Mouse (Mus musculus): ENCODE measurements at regions not wholly inside any gene's neighbourhood (a gene's known extent, or its start where the extent isn't known, plus 50 kb on each side); places are given as distances from the start of the nearest gene placed in this dataset.

GRCm38 (mm10) chr2:116639935-116640334, 238.6 kb upstream of the Tmco5 start:
- Histone ChIP-seq H3K9me3 (replicated peaks; ENCODE audit: control insufficient read depth, insufficient read depth, low read length, poor library complexity, severe bottlenecking) (no peaks in the 10 kb centered on the region), H3K9ac (ENCODE audit: low read depth, poor library complexity, severe bottlenecking) (no peak overlapping the region), H3K27ac (ENCODE audit: insufficient read depth, low read length) (no peak overlapping the region), H3K4me3 (ENCODE audit: low read depth, low read length) (no peak overlapping the region), H3K27me3 (ENCODE audit: control insufficient read depth, insufficient read depth, low read length, poor library complexity, severe bottlenecking) (no peaks in the 10 kb centered on the region), H3K4me1 (ENCODE audit: control insufficient read depth, insufficient read depth, low read length) (no peaks in the 10 kb centered on the region), H3K36me3 (ENCODE audit: control insufficient read depth, insufficient read depth, low read length, poor library complexity, severe bottlenecking) (no peaks in the 10 kb centered on the region)
- no peak for TF ChIP-seq EP300 (IDR thresholded peaks at IDR 0.05; ENCODE audit: insufficient read depth, low read depth, low read length)
- TF ChIP-seq POLR2A (IDR thresholded peaks at IDR 0.05; ENCODE audit: insufficient read depth, low read length) = no peak
- TF ChIP-seq CTCF (IDR thresholded peaks at IDR 0.05; ENCODE audit: low read depth, low read length) = no peak

- H3K4me1 ChIP-seq (ENCODE audit: control insufficient read depth, insufficient read depth, low read length) = no peaks in the 10 kb centered on the region
- H3K27me3 ChIP-seq (ENCODE audit: control insufficient read depth, insufficient read depth, low read length, poor library complexity, severe bottlenecking) = no peaks in the 10 kb centered on the region
- H3K9me3 ChIP-seq (replicated peaks; ENCODE audit: control insufficient read depth, insufficient read depth, low read length, poor library complexity, severe bottlenecking) = no peaks in the 10 kb centered on the region
- no peak for TF ChIP-seq EP300 (IDR thresholded peaks at IDR 0.05; ENCODE audit: insufficient read depth, low read depth, low read length)
- no peak for TF ChIP-seq POLR2A (IDR thresholded peaks at IDR 0.05; ENCODE audit: insufficient read depth, low read length)
- TF ChIP-seq CTCF (IDR thresholded peaks at IDR 0.05; ENCODE audit: low read depth, low read length) = no peak
- no peak overlapping the region for H3K4me3 ChIP-seq (ENCODE audit: low read depth, low read length)
- H3K27ac ChIP-seq (ENCODE audit: insufficient read depth, low read length) = no peak overlapping the region
- H3K36me3 ChIP-seq (ENCODE audit: control insufficient read depth, insufficient read depth, low read length, poor library complexity, severe bottlenecking) = no peaks in the 10 kb centered on the region
- no peak overlapping the region for H3K9ac ChIP-seq (ENCODE audit: low read depth, poor library complexity, severe bottlenecking)
These were observed 226.4 kb upstream of the Tmco5 start for GRCm38 (mm10) chr2:116652106-116652505.

GRCm38 (mm10) chr2:116685756-116686155, 192.7 kb upstream of the Tmco5 start:
- H3K36me3 ChIP-seq (ENCODE audit: control insufficient read depth, insufficient read depth, low read length, poor library complexity, severe bottlenecking) = no peaks in the 10 kb centered on the region
- no peaks in the 10 kb centered on the region for H3K4me1 ChIP-seq (ENCODE audit: control insufficient read depth, insufficient read depth, low read length)
- TF ChIP-seq EP300 (IDR thresholded peaks at IDR 0.05; ENCODE audit: insufficient read depth, low read depth, low read length) (no peak), POLR2A (IDR thresholded peaks at IDR 0.05; ENCODE audit: insufficient read depth, low read length) (no peak), CTCF (IDR thresholded peaks at IDR 0.05; ENCODE audit: low read depth, low read length) (no peak)
- H3K27ac ChIP-seq (ENCODE audit: insufficient read depth, low read length) = no peak overlapping the region
- no peaks in the 10 kb centered on the region for H3K9me3 ChIP-seq (replicated peaks; ENCODE audit: control insufficient read depth, insufficient read depth, low read length, poor library complexity, severe bottlenecking)
- H3K4me3 ChIP-seq (ENCODE audit: low read depth, low read length) = no peak overlapping the region
- H3K9ac ChIP-seq (ENCODE audit: low read depth, poor library complexity, severe bottlenecking) = no peak overlapping the region
- no peaks in the 10 kb centered on the region for H3K27me3 ChIP-seq (ENCODE audit: control insufficient read depth, insufficient read depth, low read length, poor library complexity, severe bottlenecking)

- H3K27me3 ChIP-seq (ENCODE audit: control insufficient read depth, insufficient read depth, low read length, poor library complexity, severe bottlenecking) = no peaks in the 10 kb centered on the region
- H3K4me3 ChIP-seq (ENCODE audit: low read depth, low read length) = no peak overlapping the region
- no peaks in the 10 kb centered on the region for H3K36me3 ChIP-seq (ENCODE audit: control insufficient read depth, insufficient read depth, low read length, poor library complexity, severe bottlenecking)
- TF ChIP-seq EP300 (IDR thresholded peaks at IDR 0.05; ENCODE audit: insufficient read depth, low read depth, low read length) (no peak), CTCF (IDR thresholded peaks at IDR 0.05; ENCODE audit: low read depth, low read length) (no peak), POLR2A (IDR thresholded peaks at IDR 0.05; ENCODE audit: insufficient read depth, low read length) (no peak)
- H3K4me1 ChIP-seq (ENCODE audit: control insufficient read depth, insufficient read depth, low read length) = no peaks in the 10 kb centered on the region
- no peaks in the 10 kb centered on the region for H3K9me3 ChIP-seq (replicated peaks; ENCODE audit: control insufficient read depth, insufficient read depth, low read length, poor library complexity, severe bottlenecking)
- H3K27ac ChIP-seq (ENCODE audit: insufficient read depth, low read length) = no peak overlapping the region
- no peak overlapping the region for H3K9ac ChIP-seq (ENCODE audit: low read depth, poor library complexity, severe bottlenecking)
These were observed 180.9 kb upstream of the Tmco5 start for GRCm38 (mm10) chr2:116697542-116697941.

- Histone ChIP-seq H3K36me3 (ENCODE audit: control insufficient read depth, insufficient read depth, low read length, poor library complexity, severe bottlenecking) (no peaks in the 10 kb centered on the region), H3K4me3 (ENCODE audit: low read depth, low read length) (no peak overlapping the region), H3K9me3 (replicated peaks; ENCODE audit: control insufficient read depth, insufficient read depth, low read length, poor library complexity, severe bottlenecking) (no peaks in the 10 kb centered on the region), H3K4me1 (ENCODE audit: control insufficient read depth, insufficient read depth, low read length) (no peaks in the 10 kb centered on the region), H3K27me3 (ENCODE audit: control insufficient read depth, insufficient read depth, low read length, poor library complexity, severe bottlenecking) (no peaks in the 10 kb centered on the region), H3K27ac (ENCODE audit: insufficient read depth, low read length) (no peak overlapping the region), H3K9ac (ENCODE audit: low read depth, poor library complexity, severe bottlenecking) (no peak overlapping the region)
- TF ChIP-seq CTCF (IDR thresholded peaks at IDR 0.05; ENCODE audit: low read depth, low read length) (no peak), POLR2A (IDR thresholded peaks at IDR 0.05; ENCODE audit: insufficient read depth, low read length) (no peak), EP300 (IDR thresholded peaks at IDR 0.05; ENCODE audit: insufficient read depth, low read depth, low read length) (no peak)
These were observed 173.8 kb upstream of the Tmco5 start for GRCm38 (mm10) chr2:116704705-116705104.

- no peaks in the 10 kb centered on the region for H3K27me3 ChIP-seq (ENCODE audit: control insufficient read depth, insufficient read depth, low read length, poor library complexity, severe bottlenecking)
- no peak overlapping the region for H3K4me3 ChIP-seq (ENCODE audit: low read depth, low read length)
- no peaks in the 10 kb centered on the region for H3K36me3 ChIP-seq (ENCODE audit: control insufficient read depth, insufficient read depth, low read length, poor library complexity, severe bottlenecking)
- H3K9me3 ChIP-seq (replicated peaks; ENCODE audit: control insufficient read depth, insufficient read depth, low read length, poor library complexity, severe bottlenecking) = no peaks in the 10 kb centered on the region
- H3K27ac ChIP-seq (ENCODE audit: insufficient read depth, low read length) = no peak overlapping the region
- no peak for TF ChIP-seq EP300 (IDR thresholded peaks at IDR 0.05; ENCODE audit: insufficient read depth, low read depth, low read length)
- TF ChIP-seq POLR2A (IDR thresholded peaks at IDR 0.05; ENCODE audit: insufficient read depth, low read length) = no peak
- TF ChIP-seq CTCF (IDR thresholded peaks at IDR 0.05; ENCODE audit: low read depth, low read length) = no peak
- H3K9ac ChIP-seq (ENCODE audit: low read depth, poor library complexity, severe bottlenecking) = no peak overlapping the region
- H3K4me1 ChIP-seq (ENCODE audit: control insufficient read depth, insufficient read depth, low read length) = no peaks in the 10 kb centered on the region
These were observed 168.9 kb upstream of the Tmco5 start for GRCm38 (mm10) chr2:116709608-116710007.
